In the genomic region with DNA sequence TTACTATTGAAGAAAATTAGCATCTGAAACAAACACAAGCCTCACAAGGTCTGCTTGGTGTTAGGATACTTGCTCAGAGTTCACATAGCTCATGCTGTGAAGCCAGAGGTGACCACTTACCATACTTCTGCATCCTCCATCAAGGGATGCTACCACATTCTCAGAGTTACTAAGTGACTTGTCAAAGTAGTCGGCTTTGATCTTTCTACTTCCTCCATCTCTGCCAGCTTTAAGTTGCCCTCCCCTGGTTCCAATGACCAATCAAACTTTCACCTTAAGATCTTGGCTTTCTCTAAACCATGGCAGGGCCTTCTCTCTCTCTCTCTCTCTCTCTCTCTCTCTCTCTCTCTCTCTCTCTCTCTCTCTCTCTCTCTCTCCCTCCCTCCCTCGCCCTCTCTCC, we compare ENCODE assay signal across 23 mouse cellular contexts.
"Had no signal": no experiment of that assay in that cellular context is flagged by ENCODE, and none has a peak within 500 bp of the region (broad histone marks: within the 10 kb centered on the region; RNA-seq: fewer than 3 reads in every experiment).

No protein-coding gene starts in this region.

- H3K27ac ChIP-seq: kidney, postnatal 0 days; left cerebral cortex, adult 2 months; limb, embryonic 12.5 days; limb, embryonic 15.5 days; liver, embryonic 14.5 days; stomach, embryonic 15.5 days had no signal

- H3K4me2 ChIP-seq: limb, embryonic 12.5 days; limb, embryonic 15.5 days; liver, embryonic 11.5 days; lung, embryonic 14.5 days; midbrain, embryonic 11.5 days; stomach, embryonic 15.5 days had no signal

- H3K9ac ChIP-seq: limb, embryonic 12.5 days; limb, embryonic 15.5 days; liver, embryonic 14.5 days; liver, postnatal 0 days; lung, embryonic 14.5 days; stomach, embryonic 15.5 days had no signal

- H3K27me3 ChIP-seq: limb, embryonic 12.5 days; limb, embryonic 15.5 days; stomach, embryonic 15.5 days had no signal

- ATAC-seq: liver, postnatal 0 days; lung, postnatal 0 days had no signal

- H3K9me3 ChIP-seq: limb, embryonic 12.5 days; limb, embryonic 15.5 days; stomach, embryonic 15.5 days had no signal

- DNase-seq: kidney, adult 11 months; kidney, adult 9 months; kidney, postnatal 25 days; layer of hippocampus, postnatal 36 days; left cerebral cortex, postnatal 4 days; liver, postnatal 0 days; lung, embryonic 14.5 days; midbrain, embryonic 14.5 days; right cerebral cortex, adult 18-20 months; right cerebral cortex, postnatal 14 days; right cerebral cortex, postnatal 4 days; thymus, postnatal 14 days; thymus, postnatal 4 days had no signal

- H3K4me3 ChIP-seq: left cerebral cortex, adult 2 months; limb, embryonic 12.5 days; limb, embryonic 15.5 days; myocyte; stomach, embryonic 15.5 days had no signal

- H3K36me3 ChIP-seq: limb, embryonic 12.5 days; limb, embryonic 15.5 days; stomach, embryonic 15.5 days had no signal

- H3K4me1 ChIP-seq: limb, embryonic 12.5 days; limb, embryonic 15.5 days; stomach, embryonic 15.5 days had no signal
